Mouse (Mus musculus) heart, embryonic 13.5 days (tissue): ENCODE measurements around the gene Olfr1126. TPM values are rescaled to one million over a fixed set of nuclear protein-coding genes. Genes with fewer than 3 reads are reported as not detected.
"Not testable (repeated sequence)": the region's sequence is repeated elsewhere in the genome, so short reads cannot be mapped to it uniquely, and the experiment has no call there.

ENCODE experiments used
- ATAC-seq: fragments of 200-750 bp; cut with Nextera tagmentation; 2 replicates; pipeline ENCODE4 v1.8.0; 2017; ENCODE audit warnings: moderate TSS enrichment; ENCODE audit not compliant: insufficient number of reproducible peaks, low FRiP score, low TSS enrichment; ENCODE audit errors: extremely low read depth
- H3K27ac ChIP-seq: fragments of 300-500 bp; sonication (generic); replicated peaks from 2 replicates; pipeline ENCODE4 v1.5.1; 2015; ENCODE audit warnings: moderate library complexity, mild to moderate bottlenecking, inconsistent platforms
- H3K27me3 ChIP-seq: fragments of 300-500 bp; sonication (generic); replicated peaks from 2 replicates; pipeline ENCODE4 v1.6.1; 2015; ENCODE audit warnings: mild to moderate bottlenecking, inconsistent platforms
- H3K36me3 ChIP-seq: fragments of 300-500 bp; sonication (generic); 2 replicates; pipeline ENCODE4 v1.6.1; 2015; ENCODE audit warnings: mild to moderate bottlenecking, inconsistent platforms
- H3K4me1 ChIP-seq: fragments of 300-500 bp; sonication (generic); 2 replicates; pipeline ENCODE4 v1.6.1; 2015; ENCODE audit warnings: inconsistent platforms
- H3K4me2 ChIP-seq: fragments of 300-500 bp; sonication (generic); 2 replicates; pipeline ENCODE4 v1.6.1; 2015; ENCODE audit warnings: inconsistent platforms, mild to moderate bottlenecking, moderate library complexity
- H3K4me3 ChIP-seq: fragments of 300-500 bp; sonication (generic); 2 replicates; pipeline ENCODE4 v1.5.1; 2015; ENCODE audit warnings: moderate library complexity, mild to moderate bottlenecking, inconsistent platforms
- H3K9ac ChIP-seq: fragments of 300-500 bp; sonication (generic); 2 replicates; pipeline ENCODE4 v1.6.1; 2015; ENCODE audit warnings: inconsistent platforms, mild to moderate bottlenecking, moderate library complexity
- H3K9me3 ChIP-seq: fragments of 300-500 bp; sonication (generic); 2 replicates; pipeline ENCODE4 v1.6.1; 2016; ENCODE audit warnings: inconsistent platforms
- WGBS: fragments of 180-500 bp; shearing (Covaris S2); methylation state at CpG from one replicate; pipeline ENCODE4 v1.1.7; 2015; ENCODE audit warnings: mixed read lengths; 5-methylcytosine and 5-hydroxymethylcytosine counted together
- polyA plus RNA-seq: library from polyadenylated mRNA; unstranded; fragments of >200 nt; fragmentation: Nextera tagmentation; extraction: Ambion mirVana; gene quantifications from 2 replicates; pipeline ENCODE4 v1.2.1, GENCODE M21; 2015

Olfr1126 gene
- polyA plus RNA-seq: not detected in 2 replicates

- Histone ChIP-seq H3K4me1 (no peaks in the 10 kb centered on the region), H3K27me3 (no peaks in the 10 kb centered on the region), H3K4me3 (no peak within 1 kb of the TSS), H3K27ac (no peak within 1 kb of the TSS), H3K4me2 (no peak within 1 kb of the TSS), H3K9me3 (no peaks in the 10 kb centered on the region), H3K36me3 (no peaks in the 10 kb centered on the region), H3K9ac (no peak within 1 kb of the TSS)
- ATAC-seq: no peak
These were observed at the start of gene Olfr1126 for GRCm38 (mm10) chr2:87453662-87454061. TSS of gene Olfr1126 (plus strand) at chr2:87453962.

GRCm38 (mm10) chr2:87416335-87416734 is 37.4 kb upstream of the Olfr1126 start, which contains the start of gene Olfr1123:
TSS of gene Olfr1123 (plus strand) at chr2:87416635.
- Histone ChIP-seq H3K4me3 (no peak within 1 kb of the TSS), H3K27ac (no peak within 1 kb of the TSS), H3K4me1 (no peaks in the 10 kb centered on the region), H3K27me3 (no peaks in the 10 kb centered on the region), H3K9ac (no peak within 1 kb of the TSS), H3K9me3 (no peaks in the 10 kb centered on the region), H3K4me2 (no peak within 1 kb of the TSS), H3K36me3 (no peaks in the 10 kb centered on the region)
- WGBS: 85% methylated on average over 1 of the region's 1 CpGs
- no peak for ATAC-seq

DNA sequence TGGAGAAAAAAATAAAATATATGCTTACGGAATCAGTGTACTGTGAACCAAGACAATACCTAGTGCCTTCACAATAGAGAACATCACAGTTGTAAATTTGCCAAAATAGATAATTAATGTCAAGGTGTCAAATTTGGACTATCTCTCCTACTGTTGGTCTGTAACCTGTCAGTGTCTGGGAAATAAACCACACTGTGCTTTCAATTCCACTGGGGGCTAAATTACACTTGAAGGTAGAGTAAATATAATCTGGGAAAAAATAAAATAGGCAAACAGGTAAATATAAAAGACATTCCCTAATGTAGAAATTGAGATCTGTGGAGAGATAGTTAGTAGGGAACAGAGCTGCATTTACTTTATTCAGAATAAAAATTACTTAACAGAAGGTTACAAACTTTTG is 23.8 kb upstream of the Olfr1126 start, which contains the start of gene Olfr1124:
Olfr1124 (plus strand) TSS at position 301 of the 400 bp plus-strand sequence.
- Histone ChIP-seq H3K4me3 (no peak within 1 kb of the TSS), H3K9ac (no peak within 1 kb of the TSS), H3K36me3 (no peaks in the 10 kb centered on the region), H3K27ac (no peak within 1 kb of the TSS), H3K27me3 (no peaks in the 10 kb centered on the region), H3K4me2 (no peak within 1 kb of the TSS), H3K4me1 (no peaks in the 10 kb centered on the region), H3K9me3 (no peaks in the 10 kb centered on the region)
- 88% methylated on average over 1 of the region's 1 CpGs for WGBS
- no peak for ATAC-seq

DNA sequence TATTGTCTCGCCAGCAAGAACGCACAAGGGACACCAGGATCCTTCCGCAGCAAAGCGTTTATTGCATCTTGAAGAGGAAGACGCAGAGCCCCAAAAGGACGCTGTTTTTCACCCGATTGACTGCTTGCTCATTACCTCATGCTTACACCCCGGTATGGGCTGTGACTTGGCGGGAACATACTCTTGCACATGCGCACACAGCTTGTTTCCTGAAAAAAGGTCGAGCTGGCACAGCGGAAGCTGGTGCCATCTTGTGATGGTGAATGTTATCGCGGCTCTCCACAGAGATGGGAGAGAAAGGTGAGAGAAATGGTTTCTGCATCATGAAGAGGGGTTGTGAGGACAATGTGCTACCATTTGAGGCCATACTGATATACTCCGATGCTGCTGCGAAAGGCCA is 16.0 kb upstream of the Olfr1126 start:
- Histone ChIP-seq H3K4me2 (no peak overlapping the region), H3K9me3 (no peaks in the 10 kb centered on the region), H3K4me1 (no peaks in the 10 kb centered on the region), H3K9ac (no peak overlapping the region), H3K36me3 (no peaks in the 10 kb centered on the region), H3K27me3 (no peaks in the 10 kb centered on the region), H3K27ac (no peak overlapping the region), H3K4me3 (no peak overlapping the region)
- no peak for ATAC-seq
- 88% methylated on average over 16 of the region's 16 CpGs for WGBS

GRCm38 (mm10) chr2:87461769-87462168 is 8.0 kb downstream of the Olfr1126 start:
- Histone ChIP-seq H3K36me3 (no peaks in the 10 kb centered on the region), H3K27ac (no peak overlapping the region), H3K27me3 (no peaks in the 10 kb centered on the region), H3K9ac (no peak overlapping the region), H3K4me3 (no peak overlapping the region), H3K4me2 (no peak overlapping the region), H3K4me1 (no peaks in the 10 kb centered on the region), H3K9me3 (no peaks in the 10 kb centered on the region)
- ATAC-seq: no peak
- WGBS: 74% methylated on average over 4 of the region's 4 CpGs

GRCm38 (mm10) chr2:87480207-87480606 is 26.4 kb downstream of the Olfr1126 start:
- no peak overlapping the region for H3K9ac ChIP-seq
- H3K4me2 ChIP-seq: no peak overlapping the region
- H3K4me1 ChIP-seq: no peaks in the 10 kb centered on the region
- no peak overlapping the region for H3K4me3 ChIP-seq
- ATAC-seq: no peak
- H3K9me3 ChIP-seq: no peaks in the 10 kb centered on the region
- H3K36me3 ChIP-seq: no peaks in the 10 kb centered on the region
- H3K27me3 ChIP-seq: no peaks in the 10 kb centered on the region
- no peak overlapping the region for H3K27ac ChIP-seq

- Histone ChIP-seq H3K9me3 (no peaks in the 10 kb centered on the region), H3K27me3 (no peaks in the 10 kb centered on the region), H3K4me3 (no peak overlapping the region), H3K4me2 (no peak overlapping the region), H3K4me1 (no peaks in the 10 kb centered on the region), H3K36me3 (no peaks in the 10 kb centered on the region), H3K27ac (no peak overlapping the region), H3K9ac (no peak overlapping the region)
- ATAC-seq: no peak
- 59% methylated on average over 4 of the region's 4 CpGs for WGBS
These were observed 27.4 kb downstream of the Olfr1126 start for GRCm38 (mm10) chr2:87481158-87481557.

- no peaks in the 10 kb centered on the region for H3K4me1 ChIP-seq
- no peak overlapping the region for H3K4me3 ChIP-seq
- no peak overlapping the region for H3K9ac ChIP-seq
- no peak overlapping the region for H3K4me2 ChIP-seq
- no peaks in the 10 kb centered on the region for H3K27me3 ChIP-seq
- H3K36me3 ChIP-seq: no peaks in the 10 kb centered on the region
- no peak for ATAC-seq
- no peak overlapping the region for H3K27ac ChIP-seq
- no peaks in the 10 kb centered on the region for H3K9me3 ChIP-seq
- WGBS: 69% methylated on average over 2 of the region's 2 CpGs
These were observed 28.5 kb downstream of the Olfr1126 start for GRCm38 (mm10) chr2:87482276-87482675.

DNA sequence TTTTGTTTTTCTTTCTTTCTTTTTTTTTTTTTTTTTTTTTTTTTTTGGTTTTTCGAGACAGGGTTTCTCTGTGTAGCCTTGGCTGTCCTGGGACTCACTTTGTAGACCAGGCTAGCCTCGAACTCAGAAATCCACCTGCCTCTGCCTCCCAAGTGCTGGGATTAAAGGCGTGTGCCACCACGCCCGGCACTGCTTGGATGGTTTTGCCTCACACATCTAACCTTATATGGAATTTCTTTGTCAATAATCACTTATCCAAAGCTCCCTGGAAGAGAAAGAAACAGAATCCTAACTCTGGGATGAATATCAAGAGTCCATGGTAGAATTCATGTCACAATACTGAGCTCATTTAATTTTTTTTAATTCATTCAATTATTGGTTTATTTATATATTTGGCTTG is 43.2 kb downstream of the Olfr1126 start, which contains the start of gene Pramel7:
Pramel7 (minus strand) TSS at position 101 of the 400 bp plus-strand sequence.
- ATAC-seq, H3K9me3 ChIP-seq, H3K27me3 ChIP-seq, H3K36me3 ChIP-seq, H3K4me2 ChIP-seq, H3K4me3 ChIP-seq, H3K27ac ChIP-seq, H3K4me1 ChIP-seq, H3K9ac ChIP-seq: not testable (repeated sequence)
- 89% methylated on average over 3 of the region's 5 CpGs for WGBS

GRCm38 (mm10) chr2:87506265-87506664 is 52.5 kb downstream of the Olfr1126 start, which contains the start of gene Pramel6:
TSS of gene Pramel6 (plus strand) at chr2:87506565.
- 76% methylated on average over 6 of the region's 6 CpGs for WGBS
- H3K9me3 ChIP-seq: no peaks in the 10 kb centered on the region
- no peaks in the 10 kb centered on the region for H3K36me3 ChIP-seq
- no peak within 1 kb of the TSS for H3K9ac ChIP-seq
- no peaks in the 10 kb centered on the region for H3K27me3 ChIP-seq
- H3K4me2 ChIP-seq: no peak within 1 kb of the TSS
- no peak within 1 kb of the TSS for H3K4me3 ChIP-seq
- ATAC-seq: no peak
- H3K4me1 ChIP-seq: no peaks in the 10 kb centered on the region
- H3K27ac ChIP-seq: no peak within 1 kb of the TSS
